Mouse (Mus musculus) embryo, embryonic 11.5 days (tissue): ENCODE results near the gene Gipc3.

Experiments
- DNase-seq: peaks from one replicate; pipeline ENCODE4 v3.0.0-alpha.2; 2012; ENCODE audit warnings: low read depth, low spot score

Gipc3 gene

GRCm38 (mm10) chr10:81300352-81300907 lies 42.6 kb downstream of the Gipc3 start:
- DNase-seq, result no peak

GRCm38 (mm10) chr10:81299585-81300351 lies 43.3 kb downstream of the Gipc3 start:
- no peak for DNase-seq

DNA sequence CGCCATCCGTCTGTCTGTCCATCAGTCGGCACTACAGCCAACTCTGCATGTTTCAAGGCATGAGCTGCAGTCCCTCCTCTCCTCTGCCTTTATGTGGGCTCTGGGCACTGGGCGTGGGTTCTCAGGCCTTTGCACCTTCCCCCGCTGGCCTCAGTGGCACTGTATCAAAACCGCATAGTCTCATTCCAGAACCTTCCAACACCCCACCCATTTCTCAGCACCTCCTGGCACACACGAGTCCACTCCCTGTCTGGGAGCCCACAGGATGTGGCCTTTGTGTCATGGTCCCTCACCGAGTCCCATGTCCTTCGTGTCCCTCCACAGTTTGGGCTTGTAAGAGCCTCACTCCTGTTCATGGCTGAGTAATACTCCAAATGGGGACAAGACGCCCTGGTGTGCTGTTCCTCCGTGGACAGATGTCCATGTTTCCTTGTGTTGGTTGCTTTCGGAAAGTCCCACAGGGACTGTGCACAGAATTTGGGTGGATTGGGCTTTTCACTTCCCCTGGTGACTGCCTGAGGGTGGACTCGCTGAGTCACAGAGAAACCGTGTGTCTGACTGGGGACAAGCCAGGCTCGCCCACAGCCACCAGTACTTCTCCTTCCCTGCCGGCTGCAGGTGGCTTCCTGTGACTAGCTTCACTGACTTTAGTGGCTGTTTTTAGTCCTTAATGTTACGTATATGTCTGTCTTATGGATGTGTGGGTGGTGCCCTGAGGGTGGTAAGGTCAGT lies 44.5 kb downstream of the Gipc3 start:
- DNase-seq, result no peak

DNA sequence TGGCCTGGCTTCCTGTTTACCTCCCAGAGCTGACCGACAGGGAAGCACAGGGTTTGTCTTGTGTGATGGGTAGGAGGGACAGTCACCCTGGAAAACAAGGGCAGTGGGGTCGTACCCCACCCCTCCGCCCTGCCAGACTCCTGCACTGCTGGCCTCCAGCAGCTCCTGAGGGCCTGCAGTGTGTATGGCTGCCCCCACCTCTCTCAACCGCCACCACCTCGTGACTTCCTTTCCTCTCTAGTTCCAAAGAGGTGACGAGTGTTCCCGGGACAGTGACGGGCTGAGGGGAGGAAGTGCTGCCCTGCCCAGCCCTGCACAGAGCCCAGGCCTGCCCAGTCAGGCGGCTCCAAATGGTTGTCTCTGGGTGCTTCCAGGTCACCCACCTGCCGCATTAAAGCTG lies 45.2 kb downstream of the Gipc3 start:
- no peak for DNase-seq

DNA sequence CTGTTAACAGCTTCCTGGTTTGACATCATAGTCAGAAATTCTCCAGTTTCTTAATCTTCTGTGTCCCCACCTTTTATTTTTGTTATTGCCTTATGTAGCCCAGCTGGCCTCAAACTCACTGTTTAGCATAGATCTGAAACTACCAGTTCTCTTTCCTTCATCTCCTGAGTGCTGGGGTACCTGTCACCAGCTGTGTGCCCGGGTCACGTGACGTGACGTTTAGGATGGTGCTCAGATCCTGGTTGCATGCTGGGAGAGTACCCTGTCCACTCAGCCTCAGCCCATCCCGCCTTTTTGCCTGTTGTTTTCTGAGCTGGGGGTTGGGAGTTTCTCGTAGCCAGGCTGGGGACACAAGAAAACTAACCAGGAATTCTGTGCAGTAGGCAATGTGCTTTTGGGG lies 45.8 kb downstream of the Gipc3 start:
- no peak for DNase-seq

- no peak for DNase-seq
Observed at GRCm38 (mm10) chr10:81295185-81295584, 47.9 kb downstream of the Gipc3 start.

DNA sequence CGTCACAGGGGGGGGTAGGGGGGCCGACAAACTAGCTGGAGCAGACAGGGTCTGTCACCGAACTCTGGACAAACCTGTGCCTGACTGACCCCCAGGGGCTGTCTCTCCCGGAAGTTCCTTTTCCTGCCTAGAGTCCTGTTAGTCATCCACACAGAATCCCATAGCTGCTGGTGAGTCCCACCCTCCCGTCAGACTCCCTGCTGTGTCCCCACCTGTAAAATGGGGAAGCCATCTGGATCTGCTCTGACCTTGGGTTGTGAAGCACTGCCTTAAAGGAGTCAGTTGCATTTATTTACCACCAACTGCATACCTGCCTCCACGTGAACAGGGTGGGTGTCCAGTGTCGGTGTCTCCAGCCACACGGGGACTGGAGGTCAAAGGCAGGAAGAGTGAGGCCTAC lies 48.6 kb downstream of the Gipc3 start:
- DNase-seq, result no peak

GRCm38 (mm10) chr10:81293334-81294030 lies 49.6 kb downstream of the Gipc3 start:
- no peak for DNase-seq

DNA sequence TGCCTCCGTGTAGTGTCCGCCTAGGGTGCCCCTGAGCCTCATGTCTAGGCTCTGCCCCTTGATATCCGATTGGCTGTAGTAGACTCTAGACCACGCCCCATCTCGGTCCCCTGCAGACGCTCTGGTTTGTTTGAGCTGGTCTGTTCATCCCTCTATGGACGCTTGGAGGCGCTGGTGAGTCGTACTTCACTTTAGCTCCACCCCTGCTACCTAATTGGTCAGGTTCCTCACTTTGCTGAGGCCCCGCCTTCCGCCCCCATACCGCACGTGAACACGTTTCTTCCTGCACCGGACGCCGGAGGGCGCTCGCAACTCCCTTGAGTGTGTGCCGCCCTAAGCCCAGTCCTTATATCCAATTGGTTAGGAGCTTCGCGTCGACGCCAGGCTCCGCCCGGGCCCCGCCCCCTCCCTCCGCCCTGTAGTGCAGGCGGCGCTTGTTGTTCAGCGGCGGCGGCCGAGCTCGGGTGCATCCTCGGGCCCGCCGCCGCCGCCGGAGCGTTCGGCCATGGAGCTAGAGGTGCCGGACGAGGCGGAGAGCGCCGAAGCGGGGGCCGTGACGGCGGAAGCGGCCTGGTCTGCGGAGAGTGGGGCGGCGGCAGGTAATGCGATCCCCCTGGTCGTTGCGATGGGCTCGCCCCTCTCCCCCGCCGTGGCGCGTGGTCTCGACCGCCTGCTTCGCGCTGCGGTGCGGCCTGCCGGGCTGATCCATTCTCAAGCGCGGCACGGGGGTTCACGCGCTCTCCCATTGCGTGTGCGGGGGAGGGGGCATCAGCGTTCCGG lies 50.3 kb downstream of the Gipc3 start, which contains the start of gene Pip5k1c:
Pip5k1c (plus strand) TSS at position 410 of the 780 bp plus-strand sequence.
- peak; percentile 99 for DNase-seq

- no peak for DNase-seq
Observed at GRCm38 (mm10) chr10:81291511-81292104, 51.5 kb downstream of the Gipc3 start, which contains the start of gene Tjp3. Gene Tjp3 (minus strand): TSS chr10:81291581.

DNA sequence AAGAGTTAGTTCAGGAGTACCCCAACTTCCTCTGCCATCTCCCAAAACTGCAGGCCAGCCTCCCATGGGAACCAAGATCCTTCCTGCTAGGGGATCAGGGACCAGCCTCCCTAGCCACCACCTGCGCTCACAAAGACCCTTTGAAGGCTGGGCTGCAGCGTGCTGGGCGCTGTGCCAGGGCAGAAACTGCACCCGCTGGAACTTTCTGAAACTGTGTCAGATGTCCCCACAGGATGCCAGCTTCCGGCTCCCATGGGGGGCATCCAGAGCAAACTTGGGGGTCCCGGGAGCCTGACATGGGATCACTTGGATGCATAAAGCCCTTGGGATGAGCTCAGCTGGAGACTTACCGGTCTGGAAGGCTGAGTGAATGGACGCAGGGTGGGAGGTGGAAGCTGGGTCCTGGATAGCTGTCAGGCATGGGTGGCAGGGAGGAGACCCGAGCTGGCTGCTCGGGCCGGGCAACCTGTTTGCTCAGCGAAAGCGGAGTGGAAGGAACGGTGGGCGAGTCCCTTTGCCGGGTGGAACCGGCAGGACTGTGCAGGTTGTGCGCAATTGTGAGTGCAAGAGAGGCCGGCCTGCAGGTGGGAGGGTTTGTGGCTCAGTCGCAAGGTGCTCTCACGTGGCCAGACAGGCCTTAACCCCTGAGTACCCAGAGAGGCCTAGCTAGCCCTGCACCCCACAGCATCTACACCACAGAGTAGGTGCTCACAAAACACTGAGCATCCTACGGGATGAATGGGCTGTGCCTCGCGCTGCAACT lies 52.2 kb downstream of the Gipc3 start:
- DNase-seq, result no peak

- DNase-seq, result no peak
Observed at GRCm38 (mm10) chr10:81289811-81290210, 53.3 kb downstream of the Gipc3 start.

DNA sequence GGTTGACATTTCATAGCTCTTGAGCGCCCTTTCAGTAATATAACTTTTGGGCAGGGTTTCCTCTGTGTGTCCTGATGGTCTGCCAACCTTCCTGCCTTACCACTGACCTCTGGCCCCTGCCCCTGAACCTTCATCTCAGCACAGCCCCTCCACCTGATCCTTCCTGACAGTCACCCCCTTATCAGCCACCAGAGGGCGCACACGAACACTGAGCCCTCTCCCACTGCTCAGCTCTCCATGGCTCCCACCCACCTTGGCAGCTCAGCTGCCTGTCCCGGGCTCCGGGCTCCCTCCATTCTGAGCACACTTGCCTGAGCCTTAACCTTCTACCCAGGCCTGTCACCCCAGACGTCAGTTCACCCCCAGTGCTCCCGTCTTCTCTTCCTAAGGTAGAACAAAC lies 53.8 kb downstream of the Gipc3 start:
- peak; percentile 64 for DNase-seq

- DNase-seq, result no peak
Observed at GRCm38 (mm10) chr10:81288601-81289000, 54.5 kb downstream of the Gipc3 start.

- DNase-seq, result no peak
Observed at GRCm38 (mm10) chr10:81287513-81288157, 55.4 kb downstream of the Gipc3 start.

GRCm38 (mm10) chr10:81286586-81286985 lies 56.5 kb downstream of the Gipc3 start:
- no peak for DNase-seq

GRCm38 (mm10) chr10:81285694-81286450 lies 57.2 kb downstream of the Gipc3 start:
- peak; percentile 86 for DNase-seq
